Mouse (Mus musculus) brain, embryonic 18.5 days (tissue): Measurements from ENCODE around the gene Them4.
A peak's percentile ranks its signal among the peaks of the same experiment; 100 is the strongest.
"Not testable (repeated sequence)": the region's sequence is repeated elsewhere in the genome, so short reads cannot be mapped to it uniquely, and the experiment has no call there.

Experiments used
- DNase-seq: peaks from one replicate; pipeline ENCODE4 v3.0.0-alpha.2; 2012; ENCODE audit warnings: low read depth, low spot score

Gene Them4

DNA sequence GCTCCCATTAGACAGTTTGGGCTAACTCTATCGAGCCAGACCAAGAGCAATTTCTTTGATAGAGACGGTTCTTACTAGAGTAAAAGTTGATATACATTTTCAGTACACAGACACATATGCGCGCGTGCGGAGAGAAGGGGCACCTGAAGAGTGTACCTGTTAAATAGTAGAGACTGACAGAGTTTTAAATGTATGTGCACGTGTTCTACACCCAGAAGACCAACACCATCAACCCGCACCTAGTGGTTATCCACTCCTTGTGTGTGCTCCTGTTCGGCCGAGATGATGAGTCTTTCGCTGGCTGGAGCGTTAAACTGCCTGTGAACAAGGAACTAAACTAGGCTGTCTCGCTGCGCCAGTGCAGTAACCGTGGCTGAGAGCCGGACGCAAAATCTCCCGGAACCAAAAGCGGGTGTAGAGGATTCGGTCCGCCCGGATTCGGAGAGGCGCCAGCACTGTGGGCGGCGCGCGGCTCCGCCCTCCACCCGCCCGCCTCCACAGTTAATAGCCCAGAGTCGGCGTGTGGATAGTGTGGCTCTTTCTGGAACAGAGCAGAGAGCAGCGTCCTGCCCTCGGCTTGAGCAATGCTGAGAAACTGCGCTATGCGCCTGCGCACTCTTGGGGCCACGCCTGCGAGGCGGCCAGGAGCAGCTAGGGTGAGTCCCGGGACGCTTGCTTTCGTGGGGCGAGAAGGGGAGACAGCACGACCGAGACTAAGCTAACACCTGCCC lies at the start of gene Them4:
TSS of gene Them4 (plus strand) at position 457 of the 731 bp plus-strand sequence.
- DNase-seq: peak; percentile 79

- DNase-seq: no peak
Measured at GRCm38 (mm10) chr3:94260598-94260997, 49.3 kb upstream of the Them4 start.

DNA sequence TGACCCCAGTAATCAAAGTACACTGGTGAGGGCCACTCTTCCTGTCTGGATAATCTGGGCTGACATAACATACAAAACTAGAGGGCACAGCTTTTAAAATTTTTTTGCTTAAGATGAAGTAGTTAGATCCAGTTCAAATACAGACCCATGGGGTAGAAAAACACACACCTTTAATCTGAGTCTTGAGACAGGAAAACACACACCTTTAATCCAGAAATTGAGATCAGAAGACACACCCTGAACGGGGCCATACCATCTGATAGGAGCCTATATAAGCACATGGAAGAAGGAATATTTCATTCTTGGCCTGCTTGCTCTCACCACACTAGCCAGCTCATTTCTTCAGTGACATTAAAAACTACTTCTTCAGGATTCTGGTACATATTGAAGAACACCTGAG lies 46.2 kb upstream of the Them4 start, which contains the start of gene Gm4778:
TSS of gene Gm4778 (plus strand) at position 301 of the 400 bp plus-strand sequence.
- not testable (repeated sequence) for DNase-seq

DNA sequence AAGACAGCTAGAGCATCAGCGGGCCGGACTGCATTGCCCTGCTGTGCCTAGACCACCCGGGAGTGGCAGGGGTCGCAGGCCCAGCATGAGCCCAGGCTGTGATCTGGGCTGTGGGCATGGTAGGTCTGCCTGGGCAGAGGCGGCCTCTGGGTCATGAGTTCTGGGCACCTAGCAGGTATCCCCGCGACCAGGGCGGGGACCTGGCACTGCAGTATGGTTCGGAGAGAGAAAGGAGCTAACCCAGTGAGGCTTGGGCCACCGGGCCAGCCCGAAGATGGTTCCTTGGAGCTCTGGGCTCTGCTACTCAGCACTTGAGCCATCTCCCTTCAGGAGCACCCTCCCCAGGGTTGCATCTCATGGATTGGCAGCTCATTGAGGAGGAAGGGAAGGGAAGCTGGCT lies 33.9 kb upstream of the Them4 start:
- no peak for DNase-seq

DNA sequence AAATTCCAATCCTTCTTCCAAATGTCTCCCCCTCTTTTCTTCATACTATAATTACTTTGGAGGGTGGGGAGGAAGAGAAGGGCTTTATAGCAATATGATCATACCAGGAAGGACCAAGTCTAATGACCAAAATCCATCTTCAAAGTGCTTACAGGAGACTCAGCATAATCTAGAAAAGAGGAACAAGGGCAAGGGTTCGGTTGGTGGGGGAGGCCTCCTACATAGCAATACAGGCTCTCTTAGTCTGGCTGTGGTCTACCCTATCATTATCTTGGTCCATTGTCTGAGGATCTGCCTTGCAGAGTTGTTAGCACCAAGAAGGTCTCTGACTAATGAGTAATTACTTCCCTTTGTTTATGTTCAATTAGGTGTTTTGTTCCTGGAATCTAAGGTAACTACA lies 4.4 kb upstream of the Them4 start:
- DNase-seq: no peak

DNA sequence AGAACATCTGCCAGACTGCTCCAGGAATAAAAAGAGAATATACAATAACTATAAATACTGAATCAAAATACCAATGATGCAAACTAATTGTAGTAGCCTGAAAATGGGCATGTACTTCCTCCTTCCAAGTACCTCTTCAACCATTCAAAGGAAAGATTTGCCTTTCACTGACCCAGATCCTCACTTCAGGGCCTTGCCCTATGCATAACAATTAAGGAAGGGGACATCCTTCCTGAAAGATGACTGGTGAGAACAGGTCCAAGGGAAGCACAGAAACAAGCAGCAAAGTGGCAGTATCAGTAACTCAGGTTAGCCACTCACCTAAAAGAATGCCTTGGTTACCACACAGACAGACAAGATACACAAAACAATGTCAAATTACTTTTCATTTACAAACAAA lies 2.9 kb upstream of the Them4 start:
- DNase-seq: no peak

- DNase-seq: no peak
Measured at GRCm38 (mm10) chr3:94310491-94310890, 602 bp downstream of the Them4 start.

DNA sequence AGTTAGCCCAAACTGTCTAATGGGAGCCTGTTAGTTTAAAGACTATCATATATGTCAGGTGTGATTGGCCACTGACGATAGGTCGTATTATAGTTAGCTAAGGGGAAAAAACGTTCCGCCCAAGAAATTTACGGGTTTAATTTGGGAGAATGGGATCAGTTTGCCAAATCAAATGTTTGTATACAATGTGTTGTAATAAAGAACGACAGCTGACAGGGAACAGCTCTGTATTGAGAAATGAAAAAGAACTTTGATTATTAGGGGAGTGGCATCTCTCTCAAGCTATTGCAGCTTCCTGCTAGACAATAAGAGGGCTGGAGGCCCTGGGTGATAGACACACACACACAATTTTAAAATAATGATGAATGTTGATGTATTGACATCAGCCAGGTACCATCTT lies 1.0 kb downstream of the Them4 start:
- DNase-seq: no peak

- DNase-seq: no peak
Measured at GRCm38 (mm10) chr3:94311376-94311775, 1.5 kb downstream of the Them4 start.

DNA sequence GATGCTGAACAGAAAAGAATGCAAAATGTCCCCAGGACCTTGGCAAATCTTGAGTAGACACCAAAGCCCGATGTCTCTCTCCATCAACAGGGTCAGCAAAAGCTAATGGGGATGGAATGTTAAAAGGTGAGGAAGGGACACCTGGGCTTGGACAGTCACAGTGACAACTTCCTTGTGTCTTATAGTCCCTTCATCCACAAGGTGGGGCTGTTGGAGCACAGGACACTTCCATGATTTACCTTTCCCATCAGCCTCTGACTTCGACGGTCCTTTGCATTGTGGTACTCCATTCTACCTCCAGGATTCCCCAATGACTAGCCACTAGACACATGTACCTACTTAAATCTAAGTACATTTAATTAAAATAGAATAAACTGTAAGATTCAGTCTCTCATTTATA lies 18.8 kb downstream of the Them4 start:
- no peak for DNase-seq

DNA sequence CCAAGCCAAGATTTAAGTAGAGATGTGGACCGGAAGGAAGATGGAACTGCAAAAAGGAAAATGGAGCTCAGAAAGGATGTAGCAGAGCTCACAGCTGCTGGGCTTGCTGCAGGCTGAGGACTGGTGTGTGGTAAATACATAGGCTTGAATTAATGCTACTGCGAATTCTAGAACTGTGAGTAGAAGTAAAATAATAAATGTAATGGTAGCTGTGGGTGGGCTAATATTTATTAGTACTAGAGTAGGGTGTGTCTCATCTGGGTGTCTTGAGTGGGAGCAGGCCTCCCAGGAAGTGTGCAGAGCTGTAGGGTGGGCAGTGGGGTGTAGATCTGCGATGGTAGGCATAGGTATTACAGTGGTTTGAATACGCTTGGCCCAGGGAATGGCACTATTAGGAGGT lies 24.6 kb downstream of the Them4 start:
- DNase-seq: no peak

- no peak for DNase-seq
Measured at GRCm38 (mm10) chr3:94338522-94338921, 28.6 kb downstream of the Them4 start.

- no peak for DNase-seq
Measured at GRCm38 (mm10) chr3:94341959-94342422, 32.1 kb downstream of the Them4 start, which contains the start of gene Them5. Gene Them5, plus strand, starts transcription at chr3:94342099.

GRCm38 (mm10) chr3:94342552-94342951 lies 32.7 kb downstream of the Them4 start:
- no peak for DNase-seq

DNA sequence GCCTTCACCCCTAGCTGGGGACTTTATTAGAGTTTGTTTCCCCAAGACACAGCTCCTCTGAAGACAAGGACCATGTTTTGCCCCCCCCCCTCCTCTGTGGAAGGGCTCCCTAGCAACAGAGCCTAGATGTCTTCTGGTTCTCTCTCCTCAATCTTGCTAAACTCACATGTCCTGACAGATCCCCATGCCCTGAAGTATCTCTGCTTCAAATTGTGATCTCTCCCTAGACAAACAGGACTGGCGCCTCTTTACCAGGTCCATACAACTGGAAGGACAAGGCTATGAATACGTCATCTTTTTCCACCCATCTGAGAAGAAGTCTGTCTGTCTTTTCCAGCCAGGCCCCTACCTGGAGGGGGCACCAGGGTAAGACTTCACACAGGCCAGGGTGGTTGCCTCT lies 34.3 kb downstream of the Them4 start:
- no peak for DNase-seq

DNA sequence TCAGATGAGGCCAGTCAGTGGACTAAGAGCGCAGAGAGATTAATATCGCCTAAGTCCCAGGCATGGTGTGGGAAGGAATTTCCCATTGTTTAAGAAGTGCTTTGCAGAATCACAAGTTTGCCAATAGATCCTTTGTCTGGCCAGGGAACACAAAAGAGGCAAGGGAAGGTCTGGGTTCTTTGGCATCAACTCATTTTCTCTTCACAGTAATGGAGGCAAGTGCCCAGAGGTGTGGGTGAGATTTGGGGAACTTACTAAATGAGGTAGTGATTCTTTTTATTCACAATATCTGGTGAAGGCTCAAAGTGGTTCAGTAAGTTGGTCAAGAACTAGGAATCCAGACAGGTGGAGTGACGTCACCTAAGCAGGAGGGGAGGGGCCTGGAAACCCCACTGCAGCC lies 35.0 kb downstream of the Them4 start:
- DNase-seq: no peak

- DNase-seq: no peak
Measured at GRCm38 (mm10) chr3:94348146-94348545, 38.3 kb downstream of the Them4 start.

DNA sequence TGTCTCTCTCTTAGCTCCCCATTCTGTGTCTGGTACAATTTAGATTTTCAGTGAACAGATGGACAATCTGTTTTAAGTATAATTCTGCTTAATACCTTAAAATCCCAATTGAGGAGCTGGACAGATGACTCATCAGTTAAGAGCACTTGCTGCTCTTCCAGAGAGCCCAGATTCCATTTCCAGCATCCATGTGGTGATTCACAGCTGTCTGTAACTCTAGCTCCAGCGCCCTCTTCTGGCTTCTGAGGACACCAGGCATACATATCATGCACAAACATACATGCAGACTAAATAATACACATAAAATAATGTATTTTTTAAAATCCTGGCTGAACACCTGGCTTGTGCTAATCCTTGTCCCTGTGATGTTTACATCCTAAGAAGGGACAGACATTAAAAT lies 50.9 kb downstream of the Them4 start:
- no peak for DNase-seq

DNA sequence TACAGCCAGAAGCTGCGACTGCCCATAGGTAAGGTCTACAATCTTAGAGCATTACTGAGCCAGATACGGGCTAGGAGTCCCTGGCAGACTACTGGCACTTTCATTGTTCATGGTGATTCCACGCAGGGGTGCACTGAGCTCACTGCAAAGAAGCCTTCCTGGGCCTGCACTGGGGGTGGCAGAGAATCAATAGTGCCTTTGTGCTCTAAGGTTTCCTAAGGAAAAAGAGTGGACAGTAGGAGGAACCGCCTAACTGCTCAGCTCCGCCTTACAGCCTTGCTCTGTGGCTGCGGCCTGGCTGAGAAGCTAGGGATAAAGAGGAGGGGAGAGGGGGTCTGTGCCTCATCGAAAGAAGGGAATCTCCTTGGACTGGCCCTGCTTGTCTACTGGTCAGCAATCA lies 52.2 kb downstream of the Them4 start, which contains the start of gene C2cd4d:
TSS of gene C2cd4d (plus strand) at position 301 of the 400 bp plus-strand sequence.
- no peak for DNase-seq

DNA sequence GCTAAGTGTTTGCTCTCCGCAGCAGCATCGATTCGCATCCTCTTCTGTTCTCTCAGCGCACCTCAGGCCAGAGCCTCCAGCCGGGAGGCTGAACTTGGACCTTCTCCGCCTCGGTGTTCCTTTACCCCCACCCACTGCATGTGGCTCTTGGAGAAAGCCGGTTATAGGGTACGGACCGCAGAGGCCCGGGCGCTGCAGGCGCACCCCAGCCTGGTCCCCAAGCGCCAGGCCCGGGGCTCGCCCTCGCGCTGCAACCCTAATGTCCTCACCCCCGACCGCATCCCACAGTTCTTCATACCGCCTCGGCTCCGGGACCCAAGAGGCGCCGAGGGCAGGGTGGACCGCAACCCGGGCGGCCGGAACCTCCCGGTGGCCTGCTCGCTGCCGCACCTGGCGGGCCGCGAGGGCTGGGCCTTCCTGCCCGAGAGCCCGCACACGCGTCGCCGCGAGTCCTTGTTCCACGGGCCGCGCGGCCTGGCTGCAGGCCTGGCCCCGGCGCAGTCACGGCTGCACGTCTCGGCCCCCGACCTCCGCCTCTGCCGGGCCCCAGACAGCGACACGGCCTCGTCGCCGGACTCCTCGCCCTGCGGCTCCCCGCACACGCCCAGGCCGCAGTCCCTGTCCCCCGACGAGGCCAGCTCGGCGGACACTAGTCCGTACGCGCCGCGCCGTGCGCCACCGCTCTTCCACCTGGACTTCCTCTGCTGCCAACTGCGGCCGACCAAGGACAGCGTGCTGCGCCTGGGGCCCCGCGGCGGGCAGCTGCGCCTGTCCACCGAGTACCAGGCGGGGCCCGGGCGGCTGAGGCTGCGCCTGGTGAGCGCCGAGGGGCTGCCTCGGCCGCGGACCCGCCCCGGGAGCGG lies 53.6 kb downstream of the Them4 start:
- no peak for DNase-seq

DNA sequence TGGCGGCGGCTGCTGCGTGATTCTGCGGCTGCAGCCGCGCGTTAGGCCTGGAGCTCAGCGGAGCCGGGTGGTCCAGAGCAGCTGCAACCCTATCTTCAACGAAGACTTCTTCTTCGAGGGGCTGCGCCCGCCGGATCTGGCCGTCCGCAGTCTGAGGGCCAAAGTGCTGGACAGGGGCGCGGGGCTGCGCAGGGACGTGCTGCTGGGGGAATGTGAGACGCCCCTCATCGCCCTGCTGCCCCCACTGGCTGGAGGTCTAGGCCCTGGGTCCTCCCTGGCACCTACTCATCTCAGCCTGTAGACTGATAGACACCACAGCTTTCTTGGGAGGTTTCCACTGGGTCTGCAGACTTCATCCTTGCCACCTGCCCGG lies 54.3 kb downstream of the Them4 start:
- DNase-seq: no peak

- DNase-seq: no peak
Measured at GRCm38 (mm10) chr3:94366761-94367160, 56.9 kb downstream of the Them4 start.

GRCm38 (mm10) chr3:94367511-94367910 lies 57.6 kb downstream of the Them4 start:
- DNase-seq: no peak
